Mouse (Mus musculus): ENCODE measurements around the gene Zc3h14. TPM values are rescaled to one million over a fixed set of nuclear protein-coding genes. Genes with fewer than 3 reads are reported as not detected.

Gene Zc3h14
- total and polyA plus RNA-seq, 3 experiments: 89.2 to 173 (median 120) TPM

DNA sequence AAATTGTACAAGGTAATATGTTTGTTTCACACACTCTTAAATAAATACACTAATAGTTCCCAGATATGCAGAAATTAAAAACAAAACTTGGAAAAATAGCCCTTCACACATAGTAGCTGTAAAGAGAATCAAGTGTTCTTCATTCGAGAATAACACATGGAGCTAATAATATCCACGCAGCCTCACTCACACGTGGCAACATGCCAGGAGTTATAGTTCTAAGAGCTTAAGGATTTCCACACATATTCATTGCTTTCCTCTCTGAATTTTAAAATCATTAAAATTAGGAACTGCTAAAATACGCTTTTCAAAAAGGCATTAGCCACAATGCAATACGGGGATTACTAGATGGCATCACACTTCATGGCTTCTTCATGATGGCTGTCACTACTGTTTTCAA, 49.6 kb upstream of the Zc3h14 start:
- TF ChIP-seq SMC3 (IDR thresholded peaks at IDR 0.05; ENCODE audit: low read depth, low read length): no peak
- TF ChIP-seq MYC (IDR thresholded peaks at IDR 0.05; ENCODE audit: low read depth, low read length): no peak
- TF ChIP-seq NELFE (IDR thresholded peaks at IDR 0.05; ENCODE audit: low read depth, low read length): no peak
- TF ChIP-seq SIN3A (IDR thresholded peaks at IDR 0.05; ENCODE audit: low read length): no peak
- TF ChIP-seq TCF12 (IDR thresholded peaks at IDR 0.05; ENCODE audit: low read depth, low read length): no peak
- no peak for TF ChIP-seq CHD2 (IDR thresholded peaks at IDR 0.05; ENCODE audit: low read length)
- no peak for TF ChIP-seq MEF2A (IDR thresholded peaks at IDR 0.05; ENCODE audit: borderline replicate concordance, low read depth, low read length)
- no peak for TF ChIP-seq ETS1 (conservative IDR thresholded peaks at IDR 0.05; ENCODE audit: low read depth, low read length)
- no peak for TF ChIP-seq NRF1 (IDR thresholded peaks at IDR 0.05; ENCODE audit: low read depth, low read length)
- TF ChIP-seq ELF1 (IDR thresholded peaks at IDR 0.05; ENCODE audit: low read depth, low read length): no peak
- Histone ChIP-seq H3K27ac (ENCODE audit: insufficient read depth, low read depth) (no peak overlapping the region), H3K79me2 (replicated peaks; ENCODE audit: control insufficient read depth, extremely low read depth, insufficient read depth, poor library complexity, severe bottlenecking) (no peaks in the 10 kb centered on the region), H3K9ac (ENCODE audit: insufficient read depth, low read depth) (no peak overlapping the region), H3K9me3 (replicated peaks; ENCODE audit: low read length) (no peaks in the 10 kb centered on the region), H3K27me3 (replicated peaks) (no peaks in the 10 kb centered on the region), H3K4me1 (ENCODE audit: control insufficient read depth in 1 of 2, insufficient read depth in 2 of 2) (no peaks in the 10 kb centered on the region), H3K4me2 (ENCODE audit: insufficient read depth, low read depth, poor library complexity, severe bottlenecking) (no peak overlapping the region), H3K4me3 (replicated peaks in 1 of 3; ENCODE audit: low read depth in 2 of 3, low read length in 2 of 3, poor library complexity in 1 of 3) (no peak overlapping the region), H3K36me3 (replicated peaks in 1 of 2; ENCODE audit: control insufficient read depth in 1 of 2, insufficient read depth in 1 of 2, low read length in 1 of 2) (peaks cover 7 to 59% of the 10 kb centered on the region in 2 experiments)
- in situ Hi-C loops (cut with MboI; ENCODE audit: low pct_ligation_motif_present, low pct_unique_long_range_greater_than_20kb, low sequenced_read_pairs): no loop called here
- DNase-seq (ENCODE audit: extremely low read depth): no peak
- dilution Hi-C loops (cut with MboI; ENCODE audit: extremely low pct_ligation_motif_present, extremely low pct_unique_long_range_greater_than_20kb, low sequenced_read_pairs): no loop called here

- no peak overlapping the region for H3K9ac ChIP-seq (ENCODE audit: insufficient read depth, low read depth)
- no peak overlapping the region for H3K4me3 ChIP-seq (replicated peaks in 1 of 3; ENCODE audit: low read depth in 2 of 3, low read length in 2 of 3, poor library complexity in 1 of 3)
- dilution Hi-C loops (cut with MboI; ENCODE audit: extremely low pct_ligation_motif_present, extremely low pct_unique_long_range_greater_than_20kb, low sequenced_read_pairs) (no loop called here), in situ Hi-C loops (cut with MboI; ENCODE audit: low pct_ligation_motif_present, low pct_unique_long_range_greater_than_20kb, low sequenced_read_pairs) (no loop called here)
- H3K27me3 ChIP-seq (replicated peaks): no peaks in the 10 kb centered on the region
- no peak overlapping the region for H3K4me2 ChIP-seq (ENCODE audit: insufficient read depth, low read depth, poor library complexity, severe bottlenecking)
- peaks cover 13 to 57% of the 10 kb centered on the region in 2 experiments for H3K36me3 ChIP-seq (replicated peaks in 1 of 2; ENCODE audit: control insufficient read depth in 1 of 2, insufficient read depth in 1 of 2, low read length in 1 of 2)
- H3K9me3 ChIP-seq (replicated peaks; ENCODE audit: low read length): peaks cover 3% of the 10 kb centered on the region
- H3K79me2 ChIP-seq (replicated peaks; ENCODE audit: control insufficient read depth, extremely low read depth, insufficient read depth, poor library complexity, severe bottlenecking): no peaks in the 10 kb centered on the region
- H3K4me1 ChIP-seq (ENCODE audit: control insufficient read depth in 1 of 2, insufficient read depth in 2 of 2): no peaks in the 10 kb centered on the region
- TF ChIP-seq RCOR1 (conservative IDR thresholded peaks at IDR 0.05; ENCODE audit: low read depth, low read length): no peak
- TF ChIP-seq UBTF (IDR thresholded peaks at IDR 0.05; ENCODE audit: low read depth, low read length): no peak
- no peak for TF ChIP-seq RAD21 (IDR thresholded peaks at IDR 0.05; ENCODE audit: low read depth, low read length)
- TF ChIP-seq CHD1 (IDR thresholded peaks at IDR 0.05; ENCODE audit: low read depth, low read length): no peak
- no peak for TF ChIP-seq SIN3A (IDR thresholded peaks at IDR 0.05; ENCODE audit: low read length)
- no peak for TF ChIP-seq JUN (IDR thresholded peaks at IDR 0.05; ENCODE audit: insufficient read depth, low read depth, low read length)
- no peak for TF ChIP-seq ZKSCAN1 (IDR thresholded peaks at IDR 0.05; ENCODE audit: borderline replicate concordance, low read depth, low read length)
- no peak for TF ChIP-seq MAX (IDR thresholded peaks at IDR 0.05; ENCODE audit: low read length)
- no peak for TF ChIP-seq CHD2 (IDR thresholded peaks at IDR 0.05; ENCODE audit: low read length)
- no peak for TF ChIP-seq MXI1 (IDR thresholded peaks at IDR 0.05; ENCODE audit: low read depth, low read length)
- TF ChIP-seq ELF1 (IDR thresholded peaks at IDR 0.05; ENCODE audit: low read depth, low read length): no peak
- no peak overlapping the region for H3K27ac ChIP-seq (ENCODE audit: insufficient read depth, low read depth)
- no peak for DNase-seq (ENCODE audit: extremely low read depth)
These were observed 45.2 kb upstream of the Zc3h14 start for GRCm38 (mm10) chr12:98701564-98701963.
